Mouse (Mus musculus) kidney, embryonic 15.5 days (tissue): ENCODE data around the gene Kcnk2. TPM values are rescaled to one million over a fixed set of nuclear protein-coding genes. Genes with fewer than 3 reads are reported as not detected.
A peak's percentile ranks its signal among the peaks of the same experiment; 100 is the strongest.

Experiments used
- ATAC-seq: fragments of 200-750 bp; cut with Nextera tagmentation; replicated peaks from 2 replicates; pipeline ENCODE4 v1.8.0; 2017; ENCODE audit warnings: moderate TSS enrichment; ENCODE audit not compliant: low FRiP score
- H3K27ac ChIP-seq: fragments of 300-500 bp; sonication (generic); 2 replicates; pipeline ENCODE4 v1.5.1; 2015; ENCODE audit warnings: mild to moderate bottlenecking, inconsistent platforms
- H3K27me3 ChIP-seq: fragments of 300-500 bp; sonication (generic); 2 replicates; pipeline ENCODE4 v1.6.1; 2015; ENCODE audit warnings: inconsistent platforms
- H3K36me3 ChIP-seq: fragments of 300-500 bp; sonication (generic); 2 replicates; pipeline ENCODE4 v1.6.1; 2015; ENCODE audit warnings: inconsistent platforms
- H3K4me1 ChIP-seq: fragments of 300-500 bp; sonication (generic); 2 replicates; pipeline ENCODE4 v1.6.1; 2015; ENCODE audit warnings: inconsistent platforms
- H3K4me2 ChIP-seq: fragments of 300-500 bp; sonication (generic); 2 replicates; pipeline ENCODE4 v1.6.1; 2015; ENCODE audit warnings: moderate library complexity, mild to moderate bottlenecking, inconsistent platforms
- H3K4me3 ChIP-seq: fragments of 300-500 bp; sonication (generic); replicated peaks from 2 replicates; pipeline ENCODE4 v1.5.1; 2015; ENCODE audit warnings: mild to moderate bottlenecking, inconsistent platforms
- H3K9ac ChIP-seq: fragments of 300-500 bp; sonication (generic); 2 replicates; pipeline ENCODE4 v1.6.1; 2015; ENCODE audit warnings: mild to moderate bottlenecking, inconsistent platforms
- H3K9me3 ChIP-seq: fragments of 300-500 bp; sonication (generic); replicated peaks from 2 replicates; pipeline ENCODE4 v1.6.1; 2016; ENCODE audit warnings: inconsistent platforms
- WGBS: fragments of 180-500 bp; shearing (Covaris S2); methylation state at CpG from one replicate; pipeline ENCODE4 v1.1.7; 2015; ENCODE audit warnings: mixed read lengths; 5-methylcytosine and 5-hydroxymethylcytosine counted together
- polyA plus RNA-seq: library from polyadenylated mRNA; unstranded; fragments of >200 nt; fragmentation: Nextera tagmentation; extraction: Ambion mirVana; gene quantifications from 2 replicates; pipeline ENCODE4 v1.2.1, GENCODE M21; 2015

Kcnk2 gene
- polyA plus RNA-seq, 1 experiment from 2014 or later: 2.0 TPM

DNA sequence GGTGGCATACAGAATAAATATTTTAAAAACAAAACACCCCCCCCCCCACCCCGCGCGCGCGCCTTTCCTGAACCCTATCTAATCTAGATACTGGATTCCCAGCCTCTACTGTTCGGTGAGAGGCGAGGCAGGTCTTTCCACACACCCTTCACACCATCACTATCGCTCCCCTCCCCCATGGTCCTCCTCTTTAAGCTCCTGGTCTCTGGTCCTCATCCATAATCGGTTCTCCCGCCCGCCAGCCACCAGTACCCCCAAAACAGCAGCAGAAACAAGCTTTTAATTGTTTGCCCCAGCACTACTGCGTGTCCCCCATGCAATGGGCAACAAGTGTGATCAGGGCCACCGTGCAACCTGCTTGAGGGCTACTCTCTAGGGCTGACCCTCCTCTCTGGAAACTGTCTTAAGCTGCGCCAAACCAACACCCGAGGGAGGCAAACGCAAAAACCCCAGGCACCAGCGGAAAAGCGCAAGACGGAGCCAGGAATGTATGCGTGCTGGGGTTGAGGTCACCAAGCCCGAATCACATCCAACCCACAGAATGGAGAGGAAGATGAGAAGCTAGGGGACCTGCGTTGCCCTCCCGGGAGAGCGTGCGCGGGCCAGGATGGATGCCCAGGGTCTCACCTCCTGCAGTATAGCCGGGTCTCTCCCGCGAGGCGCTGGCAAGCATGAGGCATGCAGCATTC, 59.5 kb downstream of the Kcnk2 start:
- Histone ChIP-seq H3K36me3 (no peaks in the 10 kb centered on the region), H3K4me1 (peaks cover 16% of the 10 kb centered on the region), H3K4me2 (peak overlapping the region; percentile 100), H3K9ac (peak overlapping the region; percentile 58; the same call in 1 of the 2 replicates), H3K4me3 (peak overlapping the region; percentile 65), H3K9me3 (no peaks in the 10 kb centered on the region), H3K27me3 (peaks cover 44% of the 10 kb centered on the region), H3K27ac (no peak overlapping the region)
- ATAC-seq: no peak
- WGBS: 6% methylated on average over 30 of the region's 30 CpGs

DNA sequence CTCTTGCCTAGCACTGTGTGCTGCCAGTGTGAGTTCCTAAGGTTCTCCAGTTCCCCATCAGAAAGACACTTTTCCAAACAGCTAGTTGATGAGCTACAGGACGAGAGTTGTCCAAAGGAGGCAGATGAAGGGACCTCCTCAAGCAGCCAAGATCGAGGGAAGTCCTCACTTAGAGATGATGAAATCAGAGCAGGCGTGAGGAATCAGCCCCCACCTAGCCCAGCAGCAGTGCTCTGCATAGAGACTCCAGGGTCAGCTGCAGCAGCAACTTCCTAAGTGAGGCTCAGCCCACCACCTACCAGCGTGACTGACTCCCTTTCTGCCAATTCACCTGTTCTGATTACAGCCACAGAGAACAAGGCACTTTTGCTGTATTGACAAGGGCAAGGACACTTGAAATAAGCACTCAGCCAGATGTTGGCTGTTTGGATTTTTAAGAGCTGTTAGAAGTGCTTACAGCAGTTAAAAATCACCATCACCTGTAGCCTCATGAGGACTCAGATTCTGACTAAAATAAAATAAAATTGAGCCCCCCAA, 60.6 kb downstream of the Kcnk2 start:
- no peak overlapping the region for H3K4me2 ChIP-seq

DNA sequence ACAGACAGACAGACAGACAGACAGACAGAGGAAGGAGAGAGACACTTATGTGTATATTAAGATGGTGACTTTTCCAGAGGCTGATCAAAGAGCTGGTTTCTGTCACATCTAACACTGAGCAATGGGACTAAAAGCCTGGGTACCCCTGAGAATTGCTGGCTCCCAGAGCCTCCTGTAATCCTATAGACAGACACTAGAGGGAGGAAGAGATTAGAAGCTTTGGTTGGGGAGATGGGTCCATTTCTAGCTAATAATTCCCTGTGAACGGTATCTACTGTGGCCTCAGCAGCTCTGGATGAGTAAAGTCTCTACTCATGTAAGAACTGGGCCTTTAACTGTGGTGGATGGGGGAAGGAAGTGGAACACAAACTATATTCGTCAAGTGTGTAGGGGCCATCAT, 86.2 kb downstream of the Kcnk2 start:
- Histone ChIP-seq H3K4me1 (no peaks in the 10 kb centered on the region), H3K4me3 (no peak overlapping the region), H3K27ac (no peak overlapping the region), H3K4me2 (no peak overlapping the region), H3K36me3 (no peaks in the 10 kb centered on the region), H3K27me3 (no peaks in the 10 kb centered on the region), H3K9me3 (no peaks in the 10 kb centered on the region), H3K9ac (no peak overlapping the region)
- 63% methylated on average over 2 of the region's 2 CpGs for WGBS
- ATAC-seq: no peak

More for the DNA sequence above, 60.6 kb downstream of the Kcnk2 start:
- peaks cover 16% of the 10 kb centered on the region for H3K4me1 ChIP-seq
- H3K36me3 ChIP-seq: no peaks in the 10 kb centered on the region
- no peak overlapping the region for H3K4me3 ChIP-seq
- H3K9ac ChIP-seq: no peak overlapping the region
- 35% methylated on average over 4 of the region's 4 CpGs for WGBS
- peaks cover 44% of the 10 kb centered on the region for H3K27me3 ChIP-seq
- no peak overlapping the region for H3K27ac ChIP-seq
- H3K9me3 ChIP-seq: no peaks in the 10 kb centered on the region
- no peak for ATAC-seq

DNA sequence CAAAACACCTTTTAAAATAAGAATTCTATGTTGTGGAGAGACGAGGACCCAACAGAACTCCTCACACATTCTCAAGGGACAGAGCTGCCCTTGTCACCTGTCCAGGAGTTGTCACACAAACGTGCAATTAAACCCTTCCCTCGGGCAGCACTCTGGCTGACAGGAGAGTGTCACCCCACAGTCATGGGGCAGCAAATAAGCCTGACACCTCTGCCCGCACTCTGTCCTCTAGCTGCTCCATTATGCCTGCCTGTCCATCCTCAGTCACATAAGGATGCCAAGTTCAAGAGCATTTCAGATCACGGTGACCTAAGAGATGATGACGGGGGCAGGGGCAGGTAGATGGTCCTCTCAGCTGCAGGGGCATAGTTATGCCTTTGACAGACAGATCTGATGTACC, 87.6 kb downstream of the Kcnk2 start:
- Histone ChIP-seq H3K4me1 (no peaks in the 10 kb centered on the region), H3K4me2 (no peak overlapping the region), H3K27me3 (no peaks in the 10 kb centered on the region), H3K9me3 (no peaks in the 10 kb centered on the region), H3K4me3 (no peak overlapping the region), H3K9ac (no peak overlapping the region), H3K27ac (no peak overlapping the region), H3K36me3 (no peaks in the 10 kb centered on the region)
- ATAC-seq: no peak
- WGBS: 64% methylated on average over 6 of the region's 6 CpGs

DNA sequence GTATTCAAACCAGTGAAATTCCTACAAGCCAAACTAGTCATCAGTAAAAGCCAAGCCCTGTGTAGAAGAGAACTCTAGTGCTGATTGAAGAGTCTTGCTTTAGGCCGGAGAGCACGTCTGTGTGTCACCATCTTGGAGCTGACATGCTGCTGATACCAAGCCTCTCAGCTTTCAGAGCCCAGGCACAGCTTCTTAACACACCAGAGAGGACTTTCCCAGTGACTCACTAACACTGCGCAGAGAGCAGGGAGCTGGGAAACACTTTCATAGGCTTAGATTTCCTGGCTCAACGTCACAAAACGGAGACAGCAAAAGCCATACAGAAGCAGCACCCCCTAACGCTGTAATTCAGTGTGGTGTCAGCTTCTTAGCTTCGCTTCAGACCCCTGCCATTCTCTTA, 88.3 kb downstream of the Kcnk2 start:
- H3K36me3 ChIP-seq: no peaks in the 10 kb centered on the region
- no peak overlapping the region for H3K9ac ChIP-seq
- ATAC-seq: no peak
- H3K4me3 ChIP-seq: no peak overlapping the region
- no peaks in the 10 kb centered on the region for H3K4me1 ChIP-seq
- no peak overlapping the region for H3K4me2 ChIP-seq
- no peaks in the 10 kb centered on the region for H3K27me3 ChIP-seq
- H3K27ac ChIP-seq: no peak overlapping the region
- 79% methylated on average over 7 of the region's 7 CpGs for WGBS
- no peaks in the 10 kb centered on the region for H3K9me3 ChIP-seq

DNA sequence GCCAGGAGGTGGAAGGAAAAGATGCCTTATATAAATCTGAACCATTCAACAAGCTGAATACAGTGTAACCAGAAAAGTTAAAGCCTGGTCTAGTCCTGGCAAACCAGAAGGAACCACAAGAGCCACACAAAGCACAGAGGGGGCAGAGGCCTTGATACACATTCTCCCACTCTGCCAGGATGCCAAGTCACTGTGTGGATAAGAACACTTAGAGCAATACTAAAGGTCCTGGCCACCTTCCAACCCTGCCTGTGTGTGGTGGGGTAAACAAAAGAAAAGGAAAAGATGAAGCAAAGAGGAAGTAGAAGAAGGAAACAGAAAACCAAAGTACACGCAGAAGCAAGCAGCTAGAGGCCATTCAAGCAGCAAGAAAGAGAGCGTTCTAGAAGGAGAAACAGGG, 91.9 kb downstream of the Kcnk2 start:
- no peak overlapping the region for H3K4me2 ChIP-seq
- 75% methylated on average over 2 of the region's 2 CpGs for WGBS
- H3K9ac ChIP-seq: no peak overlapping the region
- H3K9me3 ChIP-seq: no peaks in the 10 kb centered on the region
- H3K4me3 ChIP-seq: no peak overlapping the region
- no peaks in the 10 kb centered on the region for H3K36me3 ChIP-seq
- no peak for ATAC-seq
- no peak overlapping the region for H3K27ac ChIP-seq
- H3K4me1 ChIP-seq: no peaks in the 10 kb centered on the region
- H3K27me3 ChIP-seq: no peaks in the 10 kb centered on the region

DNA sequence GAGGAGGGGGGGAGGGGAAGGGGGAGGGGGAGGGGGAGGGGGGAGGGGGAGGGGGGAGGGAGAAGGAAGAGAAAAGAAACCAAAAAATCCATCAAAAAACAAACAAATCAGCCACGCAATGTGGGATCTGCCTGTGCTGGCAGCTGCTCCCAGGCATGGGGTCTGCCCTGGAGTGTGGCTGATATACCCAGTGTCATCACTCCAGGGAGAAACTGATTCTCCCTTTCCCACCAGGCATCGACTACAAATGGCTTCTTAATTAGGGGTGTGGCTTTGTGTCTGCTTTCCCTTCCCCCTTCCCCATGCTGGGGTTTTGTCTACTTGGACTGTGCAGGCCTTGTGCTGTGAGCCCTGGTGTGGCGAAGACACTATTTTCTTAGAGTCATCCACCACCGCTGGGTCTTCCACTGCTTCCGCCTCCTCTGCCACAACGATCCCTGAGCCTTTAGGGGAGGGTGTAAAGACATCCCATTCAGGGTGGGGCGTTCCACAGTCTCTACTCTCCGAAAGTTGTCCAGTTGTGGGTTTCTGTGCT, 97.0 kb downstream of the Kcnk2 start:
- H3K4me3 ChIP-seq: no peak overlapping the region
- H3K27ac ChIP-seq: no peak overlapping the region
- no peak for ATAC-seq
- no peak overlapping the region for H3K9ac ChIP-seq
- no peaks in the 10 kb centered on the region for H3K4me1 ChIP-seq
- no peak overlapping the region for H3K4me2 ChIP-seq
- WGBS: 82% methylated on average over 8 of the region's 8 CpGs
- no peaks in the 10 kb centered on the region for H3K9me3 ChIP-seq
- no peaks in the 10 kb centered on the region for H3K36me3 ChIP-seq
- no peaks in the 10 kb centered on the region for H3K27me3 ChIP-seq

DNA sequence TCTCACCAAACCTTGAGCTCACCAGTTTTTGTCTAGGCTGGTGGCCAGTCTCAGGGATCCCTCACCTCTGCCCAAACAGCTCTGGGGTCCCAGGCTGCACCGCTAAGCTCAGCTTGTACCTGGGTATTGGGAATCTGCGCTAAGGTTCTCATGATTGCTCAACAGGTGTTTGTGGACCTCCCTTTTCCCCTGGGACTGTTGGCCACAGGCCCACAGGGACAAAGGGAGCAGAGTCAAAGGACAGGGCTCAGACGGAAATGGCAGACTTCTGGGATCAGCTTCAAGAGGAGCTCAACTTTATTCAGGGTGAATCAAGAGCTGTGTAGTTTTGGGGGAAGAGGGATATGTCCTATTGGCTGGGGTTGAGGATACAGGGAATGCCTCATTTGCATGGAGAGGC, 99.1 kb downstream of the Kcnk2 start:
- no peaks in the 10 kb centered on the region for H3K4me1 ChIP-seq
- H3K36me3 ChIP-seq: no peaks in the 10 kb centered on the region
- WGBS: 92% methylated on average over 3 of the region's 3 CpGs
- H3K27me3 ChIP-seq: no peaks in the 10 kb centered on the region
- H3K4me3 ChIP-seq: no peak overlapping the region
- no peak overlapping the region for H3K9ac ChIP-seq
- H3K27ac ChIP-seq: no peak overlapping the region
- no peak for ATAC-seq
- H3K9me3 ChIP-seq: peaks cover 3% of the 10 kb centered on the region; the same call in 1 of the 2 replicates
- H3K4me2 ChIP-seq: no peak overlapping the region

DNA sequence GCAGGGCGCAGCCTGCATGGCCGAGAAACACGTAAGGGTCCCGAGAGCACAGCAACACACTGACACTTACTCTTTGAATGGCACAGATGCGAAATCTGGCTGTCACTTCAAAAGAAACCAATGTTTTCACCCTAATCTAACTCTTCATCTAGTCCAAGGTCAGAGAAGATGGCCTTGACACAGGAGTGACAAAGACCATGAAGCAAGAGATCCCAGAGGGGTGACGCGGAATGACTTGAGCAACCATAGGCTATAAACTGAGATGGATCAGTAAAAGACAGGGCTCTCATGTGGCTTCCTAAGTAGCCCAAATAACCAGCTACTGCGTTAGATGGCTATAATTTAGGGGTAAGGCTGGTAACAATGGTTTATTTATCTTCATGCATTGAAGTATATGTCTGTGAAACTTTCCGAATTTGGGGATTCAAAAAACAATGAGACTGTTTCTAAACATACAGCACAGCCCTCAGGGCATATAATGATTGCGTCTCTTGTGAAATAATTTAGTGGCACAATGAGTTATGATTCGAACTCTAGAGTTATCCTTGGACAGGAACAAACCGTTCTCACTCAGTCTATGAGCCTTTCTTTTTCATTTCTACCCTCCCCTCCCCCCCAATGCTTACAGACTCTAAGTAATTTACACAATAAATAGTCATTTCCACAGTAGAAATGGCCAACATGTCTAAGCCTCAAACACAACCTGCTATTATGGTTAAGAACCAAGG, 108.2 kb downstream of the Kcnk2 start:
- no peak overlapping the region for H3K9ac ChIP-seq
- no peak overlapping the region for H3K4me2 ChIP-seq
- H3K9me3 ChIP-seq: no peaks in the 10 kb centered on the region
- no peak overlapping the region for H3K27ac ChIP-seq
- no peaks in the 10 kb centered on the region for H3K27me3 ChIP-seq
- H3K4me1 ChIP-seq: no peaks in the 10 kb centered on the region
- H3K4me3 ChIP-seq: no peak overlapping the region
- 78% methylated on average over 12 of the region's 12 CpGs for WGBS
- ATAC-seq: no peak
- H3K36me3 ChIP-seq: no peaks in the 10 kb centered on the region

DNA sequence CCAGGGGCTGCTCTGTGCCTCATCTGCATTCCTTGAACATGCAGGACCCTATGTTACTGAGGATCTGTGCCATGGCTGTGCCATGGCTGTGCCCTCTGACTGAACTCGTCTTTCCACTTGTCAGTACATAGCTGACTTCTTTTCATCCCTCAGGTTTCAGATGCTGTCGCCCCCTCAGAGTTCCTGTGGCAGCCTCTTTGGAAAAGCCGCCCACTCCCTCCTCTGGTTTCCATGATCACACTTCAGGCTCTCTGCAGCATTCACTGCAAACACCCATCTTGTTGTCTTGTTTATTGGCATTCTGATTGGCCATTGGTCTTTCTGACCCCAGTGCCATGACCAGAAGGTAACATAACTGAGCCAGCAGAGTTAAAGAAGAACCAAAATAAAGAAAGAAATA, 111.2 kb downstream of the Kcnk2 start:
- ATAC-seq: no peak
- Histone ChIP-seq H3K9ac (no peak overlapping the region), H3K27me3 (no peaks in the 10 kb centered on the region), H3K9me3 (no peaks in the 10 kb centered on the region), H3K4me1 (no peaks in the 10 kb centered on the region), H3K36me3 (no peaks in the 10 kb centered on the region), H3K27ac (no peak overlapping the region), H3K4me2 (no peak overlapping the region), H3K4me3 (no peak overlapping the region)
- WGBS: 54% methylated on average over 3 of the region's 3 CpGs

DNA sequence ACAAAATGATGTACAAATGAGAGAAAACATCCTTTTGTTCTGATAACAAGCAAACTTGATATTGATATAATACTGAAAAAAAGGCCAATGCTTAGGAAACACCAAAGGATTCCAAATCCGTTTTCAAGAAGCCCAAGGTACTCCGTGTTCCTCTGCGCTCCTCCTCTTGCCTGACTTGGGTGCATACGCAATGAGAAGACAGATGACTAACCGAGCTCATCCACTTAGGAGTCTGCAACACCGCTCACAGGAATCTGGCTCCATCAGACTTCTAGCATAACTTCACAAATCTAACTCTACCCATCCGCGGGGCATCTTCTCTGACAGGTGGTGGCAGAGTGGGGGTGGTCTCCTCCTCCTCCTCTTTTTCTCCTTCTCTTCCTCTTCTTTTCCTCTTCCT, 113.1 kb downstream of the Kcnk2 start:
- Histone ChIP-seq H3K9me3 (no peaks in the 10 kb centered on the region), H3K27me3 (no peaks in the 10 kb centered on the region), H3K27ac (no peak overlapping the region), H3K4me2 (no peak overlapping the region), H3K4me3 (no peak overlapping the region), H3K9ac (no peak overlapping the region), H3K36me3 (no peaks in the 10 kb centered on the region), H3K4me1 (no peaks in the 10 kb centered on the region)
- no peak for ATAC-seq
- 90% methylated on average over 8 of the region's 8 CpGs for WGBS

DNA sequence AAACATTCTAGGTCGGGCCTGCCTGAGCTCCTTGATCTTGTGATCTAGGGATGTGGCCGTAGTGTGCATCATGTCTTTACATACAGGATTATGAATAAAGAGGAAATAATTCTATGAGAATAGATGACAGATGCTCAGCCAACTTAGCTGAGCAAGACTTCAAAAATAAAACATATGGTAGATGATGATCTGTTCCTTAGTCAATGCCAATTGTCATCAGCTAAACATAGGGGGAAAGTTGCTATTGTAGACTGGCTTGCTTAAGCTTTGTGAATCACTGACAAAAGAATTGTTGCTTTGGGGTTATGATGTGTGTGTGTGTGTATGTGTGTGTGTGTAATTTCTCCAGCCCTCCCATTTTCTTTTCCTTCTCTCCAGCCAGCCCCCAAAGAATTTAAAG, 129.8 kb downstream of the Kcnk2 start:
- 80% methylated on average over 2 of the region's 2 CpGs for WGBS
- Histone ChIP-seq H3K4me2 (no peak overlapping the region), H3K4me3 (no peak overlapping the region), H3K9ac (no peak overlapping the region), H3K27me3 (no peaks in the 10 kb centered on the region), H3K36me3 (no peaks in the 10 kb centered on the region), H3K27ac (no peak overlapping the region), H3K9me3 (no peaks in the 10 kb centered on the region), H3K4me1 (no peaks in the 10 kb centered on the region)
- no peak for ATAC-seq
